Mouse (Mus musculus) forebrain, embryonic 14.5 days (tissue): Measurements from ENCODE around the gene Taf4. TPM values are rescaled to one million over a fixed set of nuclear protein-coding genes. Genes with fewer than 3 reads are reported as not detected.

Experiments
- ATAC-seq: fragments of 200-750 bp; cut with Nextera tagmentation; 2 replicates; pipeline ENCODE4 v1.8.0; 2017; ENCODE audit warnings: mild to moderate bottlenecking, moderate library complexity
- DNase-seq: peaks from one replicate; pipeline ENCODE4 v3.0.0-alpha.2; 2015; ENCODE audit warnings: low spot score
- H3K27ac ChIP-seq: fragments of 300-500 bp; sonication (generic); 2 replicates; pipeline ENCODE4 v1.5.1; 2014; ENCODE audit warnings: low read depth, mild to moderate bottlenecking, control low read depth, low read length, moderate library complexity
- H3K27me3 ChIP-seq: fragments of 300-500 bp; sonication (generic); replicated peaks from 2 replicates; pipeline ENCODE4 v1.6.1; 2014; ENCODE audit warnings: low read length, control low read depth, mixed read lengths; ENCODE audit not compliant: control insufficient read depth, insufficient read depth
- H3K36me3 ChIP-seq: fragments of 300-500 bp; sonication (generic); 2 replicates; pipeline ENCODE4 v1.6.1; 2014; ENCODE audit warnings: low read length, control low read depth; ENCODE audit not compliant: control insufficient read depth, insufficient read depth
- H3K4me1 ChIP-seq: fragments of 300-500 bp; sonication (generic); 2 replicates; pipeline ENCODE4 v1.6.1; 2014; ENCODE audit warnings: antibody characterized with exemption, low read length, control low read depth; ENCODE audit not compliant: control insufficient read depth, insufficient read depth
- H3K4me2 ChIP-seq: fragments of 300-500 bp; sonication (generic); 2 replicates; pipeline ENCODE4 v1.6.1; 2014; ENCODE audit warnings: mild to moderate bottlenecking, control low read depth, low read length
- H3K4me3 ChIP-seq: fragments of 300-500 bp; sonication (generic); 2 replicates; pipeline ENCODE4 v1.5.1; 2014; ENCODE audit warnings: low read depth, low read length, control low read depth
- H3K9ac ChIP-seq: fragments of 300-500 bp; sonication (generic); 2 replicates; pipeline ENCODE4 v1.6.1; 2014; ENCODE audit warnings: mild to moderate bottlenecking, low read length, control low read depth, moderate library complexity
- H3K9me3 ChIP-seq: fragments of 300-500 bp; sonication (generic); replicated peaks from 2 replicates; pipeline ENCODE4 v1.6.1; 2016; ENCODE audit warnings: low read length, control low read depth, mixed read lengths; ENCODE audit not compliant: control insufficient read depth
- WGBS: fragments of 180-500 bp; shearing (Covaris S2); extraction: QIAGEN DNeasy Blood & Tissue Kit; methylation state at CpG from one replicate; pipeline ENCODE4 v1.1.7; 2014; 5-methylcytosine and 5-hydroxymethylcytosine counted together
- polyA plus RNA-seq: library from polyadenylated mRNA; unstranded; fragments of >200 nt; fragmentation: Nextera tagmentation; extraction: Ambion mirVana; gene quantifications from 2 replicates; pipeline ENCODE4 v1.2.1, GENCODE M21; 2014

Gene Taf4
- polyA plus RNA-seq, 1 experiment from 2014 or later = 4.3 TPM

- no peak overlapping the region for H3K4me2 ChIP-seq
- peaks cover 66% of the 10 kb centered on the region for H3K36me3 ChIP-seq
- H3K4me3 ChIP-seq = no peak overlapping the region
- H3K27me3 ChIP-seq = no peaks in the 10 kb centered on the region
- H3K9ac ChIP-seq = no peak overlapping the region
- ATAC-seq = no peak
- WGBS = 85% methylated on average over 15 of the region's 15 CpGs
- DNase-seq = no peak
- H3K27ac ChIP-seq = no peak overlapping the region
- H3K4me1 ChIP-seq = no peaks in the 10 kb centered on the region
- H3K9me3 ChIP-seq = no peaks in the 10 kb centered on the region
Observed at GRCm38 (mm10) chr2:179913349-179913748, 63.1 kb downstream of the Taf4 start.

GRCm38 (mm10) chr2:179912911-179913310 lies 63.5 kb downstream of the Taf4 start:
- ATAC-seq (no peak), DNase-seq (no peak)
- Histone ChIP-seq H3K36me3 (peaks cover 62% of the 10 kb centered on the region), H3K4me3 (no peak overlapping the region), H3K4me2 (no peak overlapping the region), H3K4me1 (no peaks in the 10 kb centered on the region), H3K27me3 (no peaks in the 10 kb centered on the region), H3K9ac (no peak overlapping the region), H3K9me3 (no peaks in the 10 kb centered on the region), H3K27ac (no peak overlapping the region)
- 81% methylated on average over 12 of the region's 12 CpGs for WGBS

- no peak for ATAC-seq
- Histone ChIP-seq H3K4me1 (no peaks in the 10 kb centered on the region), H3K9ac (no peak overlapping the region), H3K27me3 (no peaks in the 10 kb centered on the region), H3K27ac (no peak overlapping the region), H3K4me3 (no peak overlapping the region), H3K9me3 (no peaks in the 10 kb centered on the region), H3K4me2 (no peak overlapping the region), H3K36me3 (peaks cover 11% of the 10 kb centered on the region; the same call in 1 of the 2 replicates)
- WGBS = 98% methylated on average over 2 of the region's 2 CpGs
- no peak for DNase-seq
Observed at GRCm38 (mm10) chr2:179896949-179897348, 79.5 kb downstream of the Taf4 start.

- WGBS = 85% methylated on average over 3 of the region's 3 CpGs
- H3K4me2 ChIP-seq = no peak overlapping the region
- DNase-seq = no peak
- no peak for ATAC-seq
- no peaks in the 10 kb centered on the region for H3K9me3 ChIP-seq
- H3K4me3 ChIP-seq = no peak overlapping the region
- H3K36me3 ChIP-seq = peaks cover 23% of the 10 kb centered on the region
- no peak overlapping the region for H3K9ac ChIP-seq
- no peaks in the 10 kb centered on the region for H3K4me1 ChIP-seq
- no peaks in the 10 kb centered on the region for H3K27me3 ChIP-seq
- H3K27ac ChIP-seq = no peak overlapping the region
Observed at GRCm38 (mm10) chr2:179891048-179891447, 85.4 kb downstream of the Taf4 start.

GRCm38 (mm10) chr2:179884561-179884960 lies 91.9 kb downstream of the Taf4 start:
- Histone ChIP-seq H3K36me3 (peaks cover 18% of the 10 kb centered on the region), H3K4me1 (no peaks in the 10 kb centered on the region), H3K27ac (no peak overlapping the region), H3K4me3 (no peak overlapping the region), H3K4me2 (no peak overlapping the region), H3K9ac (no peak overlapping the region), H3K27me3 (no peaks in the 10 kb centered on the region), H3K9me3 (no peaks in the 10 kb centered on the region)
- DNase-seq (no peak), ATAC-seq (no peak)
- WGBS = 51% methylated on average over 7 of the region's 7 CpGs

- H3K27ac ChIP-seq = no peak overlapping the region
- no peaks in the 10 kb centered on the region for H3K9me3 ChIP-seq
- no peaks in the 10 kb centered on the region for H3K36me3 ChIP-seq
- H3K27me3 ChIP-seq = no peaks in the 10 kb centered on the region
- 44% methylated on average over 9 of the region's 9 CpGs for WGBS
- H3K4me2 ChIP-seq = no peak overlapping the region
- H3K4me1 ChIP-seq = no peaks in the 10 kb centered on the region
- H3K9ac ChIP-seq = no peak overlapping the region
- no peak overlapping the region for H3K4me3 ChIP-seq
- ATAC-seq = no peak
- DNase-seq = peak; percentile 63
Observed at GRCm38 (mm10) chr2:179877551-179878215, 98.8 kb downstream of the Taf4 start.

GRCm38 (mm10) chr2:179875147-179875546 lies 101.3 kb downstream of the Taf4 start:
- no peak overlapping the region for H3K27ac ChIP-seq
- peak; percentile 56 for ATAC-seq

GRCm38 (mm10) chr2:179873315-179873714 lies 103.1 kb downstream of the Taf4 start:
- Histone ChIP-seq H3K27me3 (no peaks in the 10 kb centered on the region), H3K9ac (no peak overlapping the region), H3K4me1 (no peaks in the 10 kb centered on the region), H3K36me3 (no peaks in the 10 kb centered on the region), H3K9me3 (no peaks in the 10 kb centered on the region), H3K4me2 (no peak overlapping the region), H3K4me3 (no peak overlapping the region), H3K27ac (no peak overlapping the region)
- ATAC-seq (no peak), DNase-seq (no peak)
- WGBS = 50% methylated on average over 5 of the region's 5 CpGs

More at GRCm38 (mm10) chr2:179875147-179875546, 101.3 kb downstream of the Taf4 start:
- WGBS = 6% methylated on average over 3 of the region's 3 CpGs
- no peak overlapping the region for H3K4me3 ChIP-seq
- no peaks in the 10 kb centered on the region for H3K9me3 ChIP-seq
- H3K4me2 ChIP-seq = no peak overlapping the region
- DNase-seq = peak; percentile 91
- no peak overlapping the region for H3K9ac ChIP-seq
- H3K4me1 ChIP-seq = no peaks in the 10 kb centered on the region
- no peaks in the 10 kb centered on the region for H3K36me3 ChIP-seq
- H3K27me3 ChIP-seq = no peaks in the 10 kb centered on the region

- Histone ChIP-seq H3K27me3 (no peaks in the 10 kb centered on the region), H3K9me3 (no peaks in the 10 kb centered on the region), H3K4me2 (no peak overlapping the region), H3K4me1 (no peaks in the 10 kb centered on the region), H3K4me3 (no peak overlapping the region), H3K9ac (no peak overlapping the region), H3K27ac (no peak overlapping the region), H3K36me3 (no peaks in the 10 kb centered on the region)
- peak; percentile 45; the same call in 1 of the 2 replicates for ATAC-seq
- peak; percentile 74 for DNase-seq
- 62% methylated on average over 5 of the region's 5 CpGs for WGBS
Observed at GRCm38 (mm10) chr2:179872724-179873123, 103.7 kb downstream of the Taf4 start.
